Mouse (Mus musculus): ENCODE results near the gene Tceal1. TPM values are rescaled to one million over a fixed set of nuclear protein-coding genes. Genes with fewer than 3 reads are reported as not detected.
"Not testable (repeated sequence)": the region's sequence is repeated elsewhere in the genome, so short reads cannot be mapped to it uniquely, and the experiment has no call there.

The Tceal1 gene
- 10 to 100 TPM; 13.7 to 14.8 TPM for total RNA-seq (2021)

DNA sequence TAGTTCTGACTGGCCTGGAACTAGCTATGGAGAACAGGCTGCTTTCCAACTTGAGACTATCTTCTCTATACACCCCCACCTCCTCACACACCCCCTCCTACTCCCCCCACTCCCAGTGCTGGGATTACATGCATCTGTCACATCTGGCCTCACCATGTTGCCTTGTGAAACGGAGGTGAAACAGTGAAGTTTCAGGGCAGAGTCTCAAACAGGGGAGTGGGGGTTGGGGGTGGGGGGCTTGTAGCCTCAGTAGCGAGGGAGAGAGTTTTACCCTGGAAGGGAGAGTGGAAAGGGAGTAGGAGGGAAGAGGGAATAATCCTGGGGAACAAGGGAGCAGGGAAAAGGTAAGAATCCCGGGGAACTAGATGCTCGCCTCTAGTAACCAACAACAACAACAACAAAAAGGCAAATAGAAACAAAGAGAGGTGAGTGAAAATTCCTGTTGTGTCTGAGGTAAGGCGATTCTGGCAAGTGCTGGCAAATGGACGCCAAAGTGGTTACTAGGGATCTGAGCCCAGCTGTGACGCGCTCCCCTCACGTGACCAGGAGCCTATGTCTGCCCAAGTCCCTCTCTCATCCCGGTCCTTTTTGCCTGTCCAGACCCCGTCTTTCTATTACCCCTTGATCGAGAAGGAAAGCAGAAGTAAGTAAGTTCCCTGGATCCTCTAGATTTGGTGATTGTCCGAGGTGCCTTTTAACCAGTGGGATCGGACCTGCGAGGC lies at the start of gene Tceal1:
Gene Tceal1 (plus strand): TSS at position 537 of the 722 bp plus-strand sequence.
- intact Hi-C loops (cut with DNase I), result no loop called here
- DNase-seq (ENCODE audit: low spot score in 2 of 2), result peak; percentile 52 to 62

GRCm38 (mm10) chrX:136666281-136666706 lies 41.5 kb upstream of the Tceal1 start:
- peak; percentile 37 to 45 for DNase-seq (ENCODE audit: low spot score in 2 of 2)
- intact Hi-C loops (cut with DNase I), result loop anchor here (1.0 kb wide), 1 partner anchor 75 kb away; no protein-coding TSS in a partner anchor

DNA sequence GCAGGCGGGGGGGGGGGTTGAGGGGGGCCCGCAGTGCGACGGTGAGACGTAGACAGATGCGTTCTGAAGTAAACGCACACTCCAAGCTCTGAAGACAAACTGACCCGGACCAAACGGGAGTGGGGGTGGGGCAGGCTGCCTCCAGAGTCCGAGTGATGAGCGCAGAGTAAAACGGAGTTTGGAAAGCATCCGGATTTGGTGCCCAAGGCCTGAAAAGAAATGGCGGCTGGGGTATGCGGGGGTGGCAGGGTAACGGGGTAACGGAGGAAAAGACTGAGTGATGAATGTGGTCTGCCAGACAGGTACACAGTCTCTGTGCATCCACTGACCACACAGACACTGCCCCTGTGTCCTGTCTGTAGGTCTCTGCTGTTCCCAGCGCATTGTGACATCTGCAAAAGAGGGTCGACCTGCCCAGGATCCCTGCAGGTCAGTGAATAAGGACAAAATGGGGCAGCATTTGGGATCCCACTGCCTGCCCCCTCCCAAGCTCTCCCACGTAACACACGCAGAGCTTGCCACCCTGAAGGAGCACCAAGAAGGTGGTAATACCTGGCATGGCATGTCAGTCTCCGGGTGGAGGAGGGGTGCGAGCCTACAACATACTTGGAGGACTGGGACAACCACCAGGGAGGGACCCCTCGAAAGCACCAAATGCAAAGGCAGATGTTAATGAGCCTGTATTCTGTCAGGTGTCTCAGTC lies 40.9 kb upstream of the Tceal1 start:
- intact Hi-C loops (cut with DNase I), result loop anchor here (1.0 kb wide), 1 partner anchor 74 kb away; no protein-coding TSS in a partner anchor
- DNase-seq (ENCODE audit: low spot score in 2 of 2), result peak; percentile 12 to 16

DNA sequence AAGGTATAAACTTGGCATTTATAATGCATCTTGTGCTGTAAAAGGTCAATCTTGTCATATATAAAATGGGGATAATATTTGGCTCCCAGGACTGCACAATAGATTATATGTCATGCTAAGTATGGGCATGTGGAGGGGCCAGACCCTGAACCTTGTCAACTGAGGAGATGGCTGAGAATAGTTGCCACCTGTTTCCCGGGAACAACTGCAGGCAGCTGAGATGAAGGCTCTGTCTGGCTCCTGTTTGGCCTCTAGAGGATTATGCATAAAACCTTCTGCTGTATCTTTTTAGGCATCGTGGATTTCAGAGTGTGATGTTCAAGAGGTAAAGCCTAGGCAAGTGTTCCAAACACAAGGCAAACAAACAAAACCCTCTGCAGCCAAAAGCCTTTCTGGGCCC lies 39.0 kb upstream of the Tceal1 start:
- intact Hi-C loops (cut with DNase I), result no loop called here
- DNase-seq (ENCODE audit: low spot score in 2 of 2), result no peak

GRCm38 (mm10) chrX:136680989-136681388 lies 26.8 kb upstream of the Tceal1 start:
- no peak for DNase-seq (ENCODE audit: low spot score in 2 of 2)
- intact Hi-C loops (cut with DNase I), result no loop called here

- DNase-seq (ENCODE audit: low spot score in 2 of 2); intact Hi-C loops (cut with DNase I): not testable (repeated sequence)
Observed at GRCm38 (mm10) chrX:136691606-136692293, 16.0 kb upstream of the Tceal1 start.

DNA sequence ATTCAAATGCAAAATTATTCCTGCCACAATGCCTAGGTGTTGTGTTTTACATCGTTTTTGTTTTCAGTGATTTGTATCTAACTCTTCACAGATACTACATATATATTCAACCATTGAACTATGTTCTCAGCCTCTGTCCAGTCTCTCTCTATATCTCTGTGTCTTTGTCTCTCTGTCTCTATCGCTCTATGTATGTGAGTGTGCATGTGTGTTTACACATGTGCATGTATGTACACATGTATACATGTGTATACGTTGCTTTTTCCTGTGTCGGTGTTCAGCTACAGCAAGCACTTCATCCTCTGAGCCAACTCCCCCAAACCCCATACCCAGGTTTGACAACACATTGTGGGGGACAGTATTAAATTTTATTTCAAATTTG lies 15.5 kb upstream of the Tceal1 start:
- no peak for DNase-seq (ENCODE audit: low spot score in 2 of 2)
- intact Hi-C loops (cut with DNase I), result no loop called here

- no peak for DNase-seq (ENCODE audit: low spot score in 2 of 2)
- intact Hi-C loops (cut with DNase I), result no loop called here
Observed at GRCm38 (mm10) chrX:136693196-136693595, 14.6 kb upstream of the Tceal1 start.

DNA sequence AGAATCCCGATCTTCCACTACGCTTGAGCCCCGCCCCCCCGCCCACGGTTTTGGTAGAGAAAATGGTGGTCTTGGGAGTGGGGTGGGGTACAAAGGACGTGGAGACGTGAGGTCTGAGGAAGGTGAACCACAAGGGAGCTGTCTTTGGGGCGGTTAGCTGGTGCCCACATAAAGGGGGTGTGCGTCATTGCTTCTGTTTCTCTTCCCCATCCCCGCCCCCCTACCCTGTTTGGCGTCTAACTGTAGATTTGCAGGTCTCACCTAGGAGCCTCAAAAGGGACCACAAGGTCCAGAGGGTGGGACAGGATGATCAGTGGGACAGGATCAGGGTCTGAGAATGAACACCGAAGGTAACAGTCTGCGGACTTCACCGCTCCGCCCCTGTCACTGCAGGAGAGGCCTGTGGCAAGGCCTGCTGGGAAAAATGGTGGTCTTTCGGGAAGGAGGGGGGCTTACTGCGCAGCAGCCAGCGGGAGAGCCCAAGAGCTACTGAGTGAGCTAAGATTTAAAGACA lies 443 bp downstream of the Tceal1 start:
- intact Hi-C loops (cut with DNase I), result no loop called here
- DNase-seq (ENCODE audit: low spot score in 2 of 2), result peak; percentile 36 to 42

GRCm38 (mm10) chrX:136708782-136709181 lies 1.0 kb downstream of the Tceal1 start:
- no peak for DNase-seq (ENCODE audit: low spot score in 2 of 2)
- intact Hi-C loops (cut with DNase I), result no loop called here

DNA sequence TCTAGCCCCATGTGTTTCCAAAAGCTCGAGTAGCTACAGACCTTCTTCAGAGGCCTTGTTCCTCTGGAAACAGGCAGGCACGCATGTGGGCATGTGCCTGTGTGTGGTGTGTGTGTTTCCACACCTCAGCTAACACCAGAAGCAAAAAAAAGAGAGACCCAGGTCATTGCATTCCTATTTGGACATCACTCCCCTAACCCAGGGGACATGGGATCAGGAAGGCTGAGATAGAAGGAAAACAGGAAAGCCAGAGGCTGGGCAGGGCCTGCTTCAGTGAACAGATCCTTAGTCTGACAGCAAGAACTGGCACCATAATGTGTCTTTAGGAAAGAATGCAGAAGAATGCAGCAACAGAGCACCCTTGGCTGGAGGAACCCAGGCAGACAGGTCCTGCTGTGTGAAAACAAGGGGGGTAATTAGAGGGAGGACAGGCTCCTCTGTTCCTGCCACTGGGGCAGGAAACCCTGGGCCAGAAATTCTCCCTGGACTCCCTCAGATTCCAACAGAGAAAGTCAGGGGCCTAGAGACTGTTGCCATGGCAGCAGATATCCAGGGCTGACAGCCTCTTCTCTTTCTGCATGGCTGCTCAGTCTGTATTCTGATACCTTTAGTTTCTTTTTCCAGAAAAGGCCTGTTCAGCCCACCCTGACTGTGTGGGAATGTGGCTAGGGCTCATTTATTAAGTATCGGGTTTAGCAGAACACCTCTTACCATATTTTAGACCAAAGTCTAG lies 7.1 kb downstream of the Tceal1 start:
- DNase-seq (ENCODE audit: low spot score in 2 of 2); intact Hi-C loops (cut with DNase I): not testable (repeated sequence)

DNA sequence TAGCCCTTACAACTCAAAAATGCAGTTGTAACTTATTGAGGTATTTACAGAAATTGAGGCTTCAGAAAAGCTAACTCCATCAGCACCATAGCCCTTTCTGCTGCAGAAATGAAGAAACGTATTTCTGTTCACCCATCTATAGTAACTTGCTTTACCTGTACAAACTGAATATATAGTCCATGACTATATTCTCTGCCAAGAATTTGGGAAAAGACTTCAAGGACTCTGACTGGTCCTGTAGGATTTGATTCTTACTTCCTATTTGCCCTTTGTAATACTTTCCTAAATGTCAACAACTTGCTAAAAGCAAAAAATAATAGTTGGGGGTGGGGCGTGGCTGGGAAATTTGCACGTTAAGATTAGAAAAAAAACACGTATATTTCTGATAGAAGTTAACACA lies 24.2 kb downstream of the Tceal1 start:
- DNase-seq (ENCODE audit: low spot score in 2 of 2), result no peak
- intact Hi-C loops (cut with DNase I), result no loop called here

DNA sequence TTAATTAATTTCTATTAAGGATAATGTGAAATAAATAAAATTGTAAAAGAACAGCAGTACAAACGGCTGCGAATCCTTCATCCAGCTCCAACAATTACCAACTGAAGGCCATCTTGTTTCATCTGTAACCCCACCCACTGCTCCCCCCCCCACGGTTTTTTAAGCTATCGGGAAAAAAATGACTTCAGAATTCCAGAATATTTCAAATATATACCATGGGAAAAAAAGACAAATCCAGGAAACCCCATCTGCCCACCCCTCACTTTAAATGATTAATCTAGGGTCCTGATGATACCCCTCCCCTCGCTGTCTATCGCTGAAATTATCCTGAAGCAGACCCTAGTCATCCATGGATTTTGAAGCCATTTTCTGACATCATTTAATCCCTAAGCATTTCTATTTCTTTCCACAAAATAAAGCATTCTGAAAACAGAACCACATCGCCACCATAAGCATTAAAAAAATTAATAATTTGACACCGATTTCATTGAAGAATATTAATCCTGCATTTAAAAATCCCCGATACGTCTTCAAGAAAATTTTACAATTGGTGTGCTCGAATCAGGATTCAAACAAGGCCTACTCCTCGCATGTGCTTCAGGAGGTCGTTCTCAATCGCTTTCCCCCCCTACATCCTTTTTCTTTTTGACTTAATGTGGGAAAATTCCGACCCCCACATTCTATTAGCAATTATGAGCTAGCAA lies 32.5 kb downstream of the Tceal1 start:
- intact Hi-C loops (cut with DNase I), result loop anchor here (5.0 to 10.0 kb wide), 3 partner anchors 113 to 277 kb away; partner anchors contain the start of gene Zcchc18
- DNase-seq (ENCODE audit: low spot score in 2 of 2), result no peak

- peak; percentile 90 to 92 for DNase-seq (ENCODE audit: low spot score in 2 of 2)
- intact Hi-C loops (cut with DNase I), result loop anchor here (1.0 to 10.0 kb wide), 4 partner anchors 75 to 276 kb away; partner anchors contain the start of gene Zcchc18
Observed at GRCm38 (mm10) chrX:136740791-136741650, 33.2 kb downstream of the Tceal1 start.

GRCm38 (mm10) chrX:136741651-136742201 lies 33.9 kb downstream of the Tceal1 start:
- peak; percentile 69 to 71 for DNase-seq (ENCODE audit: low spot score in 2 of 2)
- intact Hi-C loops (cut with DNase I), result loop anchor here (1.0 to 10.0 kb wide), 5 partner anchors 75 to 276 kb away; partner anchors contain the start of gene Zcchc18

GRCm38 (mm10) chrX:136742241-136742640 lies 34.5 kb downstream of the Tceal1 start:
- no peak for DNase-seq (ENCODE audit: low spot score in 2 of 2)
- intact Hi-C loops (cut with DNase I), result loop anchor here (2.0 to 10.0 kb wide), 4 partner anchors 79 to 275 kb away; partner anchors contain the start of gene Zcchc18

- intact Hi-C loops (cut with DNase I), result loop anchor here (2.0 to 10.0 kb wide), 4 partner anchors 78 to 275 kb away; partner anchors contain the start of gene Zcchc18
- DNase-seq (ENCODE audit: low spot score in 2 of 2), result peak; percentile 35 to 48
Observed at GRCm38 (mm10) chrX:136742661-136743103, 34.9 kb downstream of the Tceal1 start.
